Mouse (Mus musculus) hindbrain, embryonic 15.5 days (tissue): ENCODE measurements at regions not wholly inside any gene's neighbourhood (a gene's known extent, or its start where the extent isn't known, plus 50 kb on each side); places are given as distances from the start of the nearest gene placed in this dataset.

Experiments
- ATAC-seq: fragments of 200-750 bp; cut with Nextera tagmentation; 2 replicates; pipeline ENCODE4 v1.8.0; 2017; ENCODE audit warnings: low read depth, moderate number of reproducible peaks, moderate TSS enrichment; ENCODE audit not compliant: low FRiP score
- H3K27ac ChIP-seq: fragments of 300-500 bp; sonication (generic); replicated peaks from 2 replicates; pipeline ENCODE4 v1.5.1; 2015; ENCODE audit warnings: mild to moderate bottlenecking, inconsistent platforms
- H3K27me3 ChIP-seq: fragments of 300-500 bp; sonication (generic); 2 replicates; pipeline ENCODE4 v1.6.1; 2015; ENCODE audit warnings: control low read depth, inconsistent platforms
- H3K36me3 ChIP-seq: fragments of 300-500 bp; sonication (generic); 2 replicates; pipeline ENCODE4 v1.6.1; 2015; ENCODE audit warnings: control low read depth, inconsistent platforms
- H3K4me1 ChIP-seq: fragments of 300-500 bp; sonication (generic); replicated peaks from 2 replicates; pipeline ENCODE4 v1.6.1; 2015; ENCODE audit warnings: control low read depth, inconsistent platforms
- H3K4me2 ChIP-seq: fragments of 300-500 bp; sonication (generic); 2 replicates; pipeline ENCODE4 v1.6.1; 2015; ENCODE audit warnings: moderate library complexity, mild to moderate bottlenecking, inconsistent platforms
- H3K4me3 ChIP-seq: fragments of 300-500 bp; sonication (generic); 2 replicates; pipeline ENCODE4 v1.5.1; 2015; ENCODE audit warnings: mild to moderate bottlenecking, inconsistent platforms
- H3K9ac ChIP-seq: fragments of 300-500 bp; sonication (generic); 2 replicates; pipeline ENCODE4 v1.6.1; 2015; ENCODE audit warnings: inconsistent platforms
- H3K9me3 ChIP-seq: fragments of 300-500 bp; sonication (generic); 2 replicates; pipeline ENCODE4 v1.6.1; 2016; ENCODE audit warnings: control low read depth, inconsistent platforms
- WGBS: fragments of 180-500 bp; shearing (Covaris S2); methylation state at CpG from one replicate; pipeline ENCODE4 v1.1.7; 2015; 5-methylcytosine and 5-hydroxymethylcytosine counted together

DNA sequence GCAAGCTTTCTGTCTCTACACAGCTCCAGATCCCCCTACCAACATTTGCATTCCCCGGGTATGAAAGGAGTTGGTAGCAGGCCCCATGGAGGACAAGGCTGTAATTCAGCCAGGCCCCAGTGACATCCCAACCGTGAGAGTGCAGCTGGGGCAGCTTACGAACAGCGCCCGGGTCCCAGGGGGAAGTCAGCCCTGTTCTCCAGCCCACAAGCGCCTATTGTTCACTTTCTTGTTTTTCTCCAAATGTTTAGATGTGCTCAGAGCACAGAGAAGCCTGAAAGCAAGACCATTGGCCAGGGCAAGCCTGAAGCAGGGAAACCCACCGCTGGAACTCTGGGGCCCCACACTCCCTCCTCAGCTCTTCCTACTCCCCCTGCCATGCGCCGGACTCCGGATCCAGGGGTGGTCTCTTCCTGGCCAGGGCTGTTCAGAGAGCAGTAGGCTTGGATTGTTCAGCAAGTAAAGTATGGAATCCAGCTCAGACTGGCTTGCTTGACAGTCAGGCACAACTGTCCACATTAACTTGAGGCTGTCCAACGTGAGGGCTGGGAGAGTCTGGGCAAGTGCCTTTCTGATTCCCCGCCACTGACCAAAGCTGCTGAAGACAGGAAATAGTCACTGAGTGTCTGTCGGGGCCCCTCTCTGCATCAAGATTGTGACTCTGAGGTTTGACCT, 142.4 kb downstream of the Zfp36l1 start:
- ATAC-seq = peak; percentile 76
- Histone ChIP-seq H3K9me3 (no peaks in the 10 kb centered on the region), H3K4me1 (peaks cover 45% of the 10 kb centered on the region), H3K4me2 (no peak overlapping the region), H3K27me3 (no peaks in the 10 kb centered on the region), H3K4me3 (no peak overlapping the region), H3K36me3 (no peaks in the 10 kb centered on the region), H3K27ac (peak overlapping the region; percentile 87), H3K9ac (no peak overlapping the region)
- 19% methylated on average over 13 of the region's 13 CpGs for WGBS

DNA sequence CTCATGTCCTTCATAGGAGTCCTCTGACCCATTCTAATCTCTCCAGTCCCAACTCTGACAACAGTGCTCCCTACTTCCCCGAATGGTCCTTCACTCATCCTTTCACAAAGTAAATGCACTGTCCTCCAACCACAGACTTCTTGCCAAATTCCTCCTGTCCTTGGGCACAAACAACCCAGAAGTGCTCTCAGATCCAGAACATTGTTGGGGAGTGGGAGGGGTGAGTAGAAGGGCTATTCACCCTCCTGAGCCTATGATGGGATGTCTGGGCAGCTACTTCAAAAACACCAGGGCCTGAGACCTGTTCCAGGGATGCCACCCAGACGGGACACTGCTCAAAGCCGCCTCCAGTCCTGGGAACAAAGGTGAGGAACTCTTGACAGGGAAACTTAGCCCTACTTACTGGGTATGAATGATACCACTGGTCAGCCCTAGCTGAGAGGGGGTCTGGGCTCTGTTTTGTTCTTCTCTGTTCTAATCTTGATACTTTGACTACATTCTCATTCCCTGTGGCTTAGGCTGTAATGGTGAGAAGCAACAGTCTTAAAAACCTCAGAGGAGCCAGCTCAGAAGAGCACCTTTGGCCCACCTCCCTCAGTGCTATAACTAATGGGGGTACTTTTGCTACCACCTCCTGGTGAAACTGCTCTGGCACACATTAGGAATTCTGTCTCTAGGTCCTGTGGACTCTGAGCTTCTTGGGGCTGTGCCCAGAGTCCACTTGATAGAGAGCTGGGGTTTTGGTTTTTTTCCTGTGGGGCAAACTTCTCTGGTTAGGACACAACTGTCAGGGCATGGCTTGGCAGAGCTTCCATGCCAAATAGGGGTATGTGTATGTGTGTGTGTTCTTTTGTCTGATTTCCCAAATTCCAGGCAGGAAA, 143.2 kb downstream of the Zfp36l1 start:
- peaks cover 43% of the 10 kb centered on the region for H3K4me1 ChIP-seq
- no peak; the same call in 1 of the 2 replicates for ATAC-seq
- 78% methylated on average over 3 of the region's 3 CpGs for WGBS

GRCm38 (mm10) chr12:79968676-79969075, 144.1 kb downstream of the Zfp36l1 start:
- Histone ChIP-seq H3K4me2 (no peak overlapping the region), H3K9me3 (no peaks in the 10 kb centered on the region), H3K9ac (no peak overlapping the region), H3K36me3 (no peaks in the 10 kb centered on the region), H3K27me3 (no peaks in the 10 kb centered on the region), H3K4me1 (peaks cover 43% of the 10 kb centered on the region), H3K27ac (peak overlapping the region; percentile 87; the same call in 1 of the 2 replicates), H3K4me3 (no peak overlapping the region)
- 63% methylated on average over 3 of the region's 3 CpGs for WGBS
- no peak for ATAC-seq

More for the DNA sequence above, 143.2 kb downstream of the Zfp36l1 start:
- Histone ChIP-seq H3K9ac (no peak overlapping the region), H3K4me3 (no peak overlapping the region), H3K27ac (peak overlapping the region; percentile 87), H3K9me3 (no peaks in the 10 kb centered on the region), H3K4me2 (no peak overlapping the region), H3K27me3 (no peaks in the 10 kb centered on the region), H3K36me3 (no peaks in the 10 kb centered on the region)

GRCm38 (mm10) chr12:79967491-79968255, 145.1 kb downstream of the Zfp36l1 start:
- no peak for ATAC-seq
- 90% methylated on average over 11 of the region's 11 CpGs for WGBS
- Histone ChIP-seq H3K9ac (no peak overlapping the region), H3K4me1 (peaks cover 43% of the 10 kb centered on the region), H3K27ac (no peak overlapping the region), H3K4me2 (no peak overlapping the region), H3K9me3 (no peaks in the 10 kb centered on the region), H3K27me3 (no peaks in the 10 kb centered on the region), H3K4me3 (no peak overlapping the region), H3K36me3 (no peaks in the 10 kb centered on the region)

DNA sequence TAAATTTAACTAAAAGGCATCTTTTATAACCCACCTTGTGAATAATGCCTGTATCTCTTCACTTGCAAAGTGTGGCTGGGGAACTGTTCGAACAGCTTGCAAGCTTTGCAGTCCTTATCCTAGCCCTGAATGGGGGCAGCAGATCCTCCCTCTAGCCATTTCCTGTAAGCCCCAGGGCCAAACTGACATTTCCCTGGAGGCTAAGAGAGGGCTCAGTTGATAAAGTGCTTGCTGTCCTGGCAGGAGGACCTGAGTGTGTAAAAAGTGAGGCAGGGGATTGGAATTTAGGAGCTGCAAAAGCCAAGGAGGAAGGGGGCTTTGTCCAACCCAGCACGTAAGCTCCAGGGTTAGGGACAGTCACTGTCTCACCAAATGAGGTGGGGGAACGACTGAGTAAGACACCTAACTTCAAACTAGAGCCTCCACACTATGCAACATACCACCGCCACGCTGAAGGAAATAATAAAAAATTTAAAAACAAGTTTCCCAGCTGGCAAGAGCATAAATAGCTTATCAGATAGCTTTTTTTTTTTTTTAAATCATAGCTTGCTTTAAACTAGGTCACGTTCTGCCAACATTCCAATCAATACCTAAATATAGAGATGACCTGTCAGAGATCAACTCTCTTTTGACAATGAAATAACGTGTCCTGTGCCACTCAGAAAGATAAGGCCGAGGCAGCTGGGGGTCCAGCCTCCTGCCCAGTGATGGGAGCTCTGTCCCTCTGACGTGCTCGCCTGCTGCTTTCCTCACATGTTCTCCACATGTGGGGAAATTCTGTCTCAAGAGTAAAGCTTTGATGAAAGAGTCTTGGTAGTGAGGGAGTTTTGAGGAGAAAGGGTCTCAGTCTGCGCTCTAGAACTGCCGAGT, 146.0 kb downstream of the Zfp36l1 start:
- no peaks in the 10 kb centered on the region for H3K36me3 ChIP-seq
- no peaks in the 10 kb centered on the region for H3K9me3 ChIP-seq
- H3K4me2 ChIP-seq = no peak overlapping the region
- no peak overlapping the region for H3K4me3 ChIP-seq
- H3K27me3 ChIP-seq = no peaks in the 10 kb centered on the region
- peaks cover 43% of the 10 kb centered on the region for H3K4me1 ChIP-seq
- WGBS = 61% methylated on average over 12 of the region's 12 CpGs
- no peak for ATAC-seq
- no peak overlapping the region for H3K9ac ChIP-seq
- no peak overlapping the region for H3K27ac ChIP-seq

- no peaks in the 10 kb centered on the region for H3K27me3 ChIP-seq
- 65% methylated on average over 6 of the region's 6 CpGs for WGBS
- H3K4me3 ChIP-seq = 0 out of 2 replicates have a peak overlapping the region, but pooled peaks have one; percentile 48
- no peak for ATAC-seq
- H3K36me3 ChIP-seq = no peaks in the 10 kb centered on the region
- peak overlapping the region; percentile 63 for H3K9ac ChIP-seq
- H3K4me1 ChIP-seq = peaks cover 37% of the 10 kb centered on the region
- peak overlapping the region; percentile 87 for H3K4me2 ChIP-seq
- peak overlapping the region; percentile 84 for H3K27ac ChIP-seq
- no peaks in the 10 kb centered on the region for H3K9me3 ChIP-seq
Measured at GRCm38 (mm10) chr12:79966289-79966615, 146.6 kb downstream of the Zfp36l1 start.

DNA sequence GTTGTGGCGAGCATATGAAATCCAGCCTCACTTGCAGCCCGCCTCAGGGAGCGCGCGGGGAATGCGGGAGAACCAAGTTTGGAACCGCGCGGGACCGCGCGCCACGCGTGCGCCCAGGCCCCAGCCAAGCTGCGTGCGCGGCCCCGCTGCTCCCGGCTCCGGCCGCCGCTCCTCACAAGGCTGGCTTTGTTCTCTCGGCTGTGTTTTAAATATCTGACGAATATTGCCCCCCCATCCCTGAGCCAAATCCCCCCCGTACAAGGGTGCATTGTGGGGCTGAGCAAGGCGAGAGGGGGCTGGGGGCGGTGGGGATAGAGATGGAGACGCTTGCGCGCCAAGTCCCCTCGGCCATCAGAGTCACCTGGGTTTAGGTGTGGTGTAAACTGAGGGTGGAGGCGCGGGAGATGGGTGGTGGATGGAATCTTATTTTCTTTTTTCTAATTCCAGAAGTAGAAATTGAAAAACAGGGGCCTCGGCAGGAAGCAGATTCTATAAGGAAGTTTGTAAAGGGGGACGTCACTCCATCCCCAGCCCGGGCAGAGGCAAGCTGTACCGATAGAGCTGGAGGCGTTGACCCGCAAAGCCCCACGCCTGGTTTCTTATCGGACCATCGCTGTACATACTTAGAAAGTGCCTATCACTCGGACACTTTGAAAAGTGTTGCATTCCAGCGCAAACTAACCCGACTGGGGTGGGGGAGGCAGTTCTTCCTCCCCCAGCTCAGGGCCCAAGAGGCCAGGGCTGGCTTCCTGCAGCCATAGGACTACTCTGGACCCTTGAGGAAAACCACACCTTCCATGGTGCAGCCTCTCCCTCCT, 147.1 kb downstream of the Zfp36l1 start:
- peak overlapping the region; percentile 48 for H3K4me3 ChIP-seq
- ATAC-seq = peak; percentile 73
- H3K27me3 ChIP-seq = no peaks in the 10 kb centered on the region
- 3% methylated on average over 46 of the region's 46 CpGs for WGBS
- no peaks in the 10 kb centered on the region for H3K36me3 ChIP-seq
- no peaks in the 10 kb centered on the region for H3K9me3 ChIP-seq
- peak overlapping the region; percentile 87 for H3K4me2 ChIP-seq
- H3K4me1 ChIP-seq = peaks cover 31% of the 10 kb centered on the region
- peak overlapping the region; percentile 84 for H3K27ac ChIP-seq
- H3K9ac ChIP-seq = peak overlapping the region; percentile 63

- no peak overlapping the region for H3K4me3 ChIP-seq
- H3K27ac ChIP-seq = no peak overlapping the region
- H3K9me3 ChIP-seq = no peaks in the 10 kb centered on the region
- H3K4me1 ChIP-seq = peaks cover 17% of the 10 kb centered on the region
- no peaks in the 10 kb centered on the region for H3K36me3 ChIP-seq
- H3K27me3 ChIP-seq = no peaks in the 10 kb centered on the region
- ATAC-seq = no peak
- WGBS = 81% methylated on average over 9 of the region's 9 CpGs
- H3K4me2 ChIP-seq = no peak overlapping the region
- H3K9ac ChIP-seq = no peak overlapping the region
Measured at GRCm38 (mm10) chr12:79963443-79964025, 149.3 kb downstream of the Zfp36l1 start.

- no peaks in the 10 kb centered on the region for H3K36me3 ChIP-seq
- ATAC-seq = no peak
- WGBS = 94% methylated on average over 11 of the region's 11 CpGs
- H3K27ac ChIP-seq = no peak overlapping the region
- no peak overlapping the region for H3K9ac ChIP-seq
- H3K9me3 ChIP-seq = no peaks in the 10 kb centered on the region
- H3K4me3 ChIP-seq = no peak overlapping the region
- peaks cover 17% of the 10 kb centered on the region for H3K4me1 ChIP-seq
- no peak overlapping the region for H3K4me2 ChIP-seq
- no peaks in the 10 kb centered on the region for H3K27me3 ChIP-seq
Measured at GRCm38 (mm10) chr12:79962649-79963236, 150.1 kb downstream of the Zfp36l1 start.

DNA sequence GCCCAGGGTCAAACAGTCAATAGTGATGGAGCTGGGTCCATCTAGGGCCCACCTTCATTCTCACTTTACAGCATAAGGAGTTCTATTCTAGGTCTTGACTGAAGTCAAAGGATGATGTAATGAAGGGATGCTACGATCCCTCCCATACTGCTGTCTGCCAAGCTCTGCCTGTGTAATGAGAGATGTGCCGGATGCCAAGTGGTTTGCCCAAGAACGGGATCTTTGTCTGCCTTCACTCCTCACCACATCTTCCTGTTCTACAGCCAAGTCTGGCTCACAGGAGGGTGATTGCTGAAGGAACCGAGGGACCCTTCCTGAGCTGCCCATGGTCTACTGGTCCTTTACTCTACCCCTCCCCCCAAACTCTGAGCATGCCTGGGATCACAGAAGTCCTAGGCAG, 150.9 kb downstream of the Zfp36l1 start:
- 80% methylated on average over 4 of the region's 4 CpGs for WGBS
- peaks cover 17% of the 10 kb centered on the region for H3K4me1 ChIP-seq
- H3K27me3 ChIP-seq = no peaks in the 10 kb centered on the region
- H3K27ac ChIP-seq = no peak overlapping the region
- H3K9me3 ChIP-seq = no peaks in the 10 kb centered on the region
- H3K36me3 ChIP-seq = no peaks in the 10 kb centered on the region
- no peak overlapping the region for H3K4me2 ChIP-seq
- H3K4me3 ChIP-seq = no peak overlapping the region
- no peak overlapping the region for H3K9ac ChIP-seq
- ATAC-seq = no peak
